Mouse (Mus musculus): ENCODE data around the gene Ripk3. TPM values are rescaled to one million over a fixed set of nuclear protein-coding genes. Genes with fewer than 3 reads are reported as not detected.
A peak's percentile ranks its signal among the peaks of the same experiment; 100 is the strongest.

The Ripk3 gene
- polyA plus RNA-seq, 1 experiment from 2014 or later: 3.2 TPM

DNA sequence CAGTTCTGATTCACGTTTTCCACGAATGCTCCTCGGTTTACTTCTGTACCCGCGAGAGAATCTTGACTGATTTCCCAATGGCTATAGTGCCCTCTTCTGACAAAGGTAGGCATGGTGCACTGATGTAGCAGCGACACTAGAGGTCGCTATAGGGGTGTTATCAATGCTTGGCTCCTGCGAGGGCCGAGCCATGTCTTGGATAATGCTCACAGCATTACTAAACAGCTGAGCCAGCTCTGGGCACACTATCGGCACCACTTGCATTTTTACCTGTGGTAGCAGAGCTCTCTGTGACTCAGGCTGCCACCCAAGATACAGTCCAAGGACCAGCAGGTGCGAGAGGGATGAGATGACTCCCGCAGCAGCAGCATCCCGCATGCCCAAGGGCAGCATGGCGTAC is 7.4 kb downstream of the Ripk3 start:
- H3K9me3 ChIP-seq (ENCODE audit: control insufficient read depth, low read length): no peaks in the 10 kb centered on the region
- no peak overlapping the region for H3K9ac ChIP-seq (replicated peaks; ENCODE audit: low read depth, low read length)
- peaks cover 44% of the 10 kb centered on the region for H3K27me3 ChIP-seq (replicated peaks; ENCODE audit: control insufficient read depth, insufficient read depth, low read length)
- peak; percentile 79 for ATAC-seq
- no peaks in the 10 kb centered on the region for H3K36me3 ChIP-seq (ENCODE audit: control insufficient read depth, insufficient read depth)
- H3K4me3 ChIP-seq (replicated peaks; ENCODE audit: low read length): no peak overlapping the region; the same call in 1 of the 2 replicates
- peaks cover 8% of the 10 kb centered on the region for H3K4me1 ChIP-seq (replicated peaks; ENCODE audit: control insufficient read depth, insufficient read depth, low read length)
- H3K4me2 ChIP-seq (ENCODE audit: low read length): peak overlapping the region; percentile 4; the same call in 1 of the 2 replicates
- no peak overlapping the region for H3K27ac ChIP-seq (ENCODE audit: low read length)
- 12% methylated on average over 14 of the region's 14 CpGs for WGBS

DNA sequence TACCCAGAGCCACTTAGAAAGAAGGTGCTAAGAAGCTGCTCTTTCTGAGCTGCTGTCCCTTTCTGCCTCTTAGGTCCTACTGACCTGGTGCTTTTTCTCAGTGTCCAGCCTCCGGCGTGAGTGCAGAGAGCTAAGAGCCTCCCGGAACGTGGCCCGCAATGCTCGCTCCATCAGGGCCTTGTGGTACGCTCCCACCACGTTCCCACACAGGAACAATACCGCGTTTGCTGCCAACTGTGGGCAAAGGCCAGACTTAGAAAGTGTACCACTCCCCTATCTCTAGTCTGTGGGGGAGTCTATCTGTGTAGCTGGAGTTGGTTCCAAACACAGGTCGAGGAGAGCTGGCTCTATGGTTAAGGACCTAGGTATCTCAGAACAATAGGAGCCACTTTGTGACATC is 7.9 kb downstream of the Ripk3 start:
- Histone ChIP-seq H3K27ac (ENCODE audit: low read length) (no peak overlapping the region), H3K4me3 (replicated peaks; ENCODE audit: low read length) (no peak overlapping the region), H3K9ac (replicated peaks; ENCODE audit: low read depth, low read length) (no peak overlapping the region), H3K9me3 (ENCODE audit: control insufficient read depth, low read length) (no peaks in the 10 kb centered on the region), H3K4me1 (replicated peaks; ENCODE audit: control insufficient read depth, insufficient read depth, low read length) (peaks cover 8% of the 10 kb centered on the region), H3K27me3 (replicated peaks; ENCODE audit: control insufficient read depth, insufficient read depth, low read length) (peaks cover 38% of the 10 kb centered on the region), H3K4me2 (ENCODE audit: low read length) (no peak overlapping the region), H3K36me3 (ENCODE audit: control insufficient read depth, insufficient read depth) (no peaks in the 10 kb centered on the region)
- ATAC-seq: 0 out of 2 replicates have a peak, but pooled peaks have one; percentile 17
- WGBS: 82% methylated on average over 11 of the region's 11 CpGs

DNA sequence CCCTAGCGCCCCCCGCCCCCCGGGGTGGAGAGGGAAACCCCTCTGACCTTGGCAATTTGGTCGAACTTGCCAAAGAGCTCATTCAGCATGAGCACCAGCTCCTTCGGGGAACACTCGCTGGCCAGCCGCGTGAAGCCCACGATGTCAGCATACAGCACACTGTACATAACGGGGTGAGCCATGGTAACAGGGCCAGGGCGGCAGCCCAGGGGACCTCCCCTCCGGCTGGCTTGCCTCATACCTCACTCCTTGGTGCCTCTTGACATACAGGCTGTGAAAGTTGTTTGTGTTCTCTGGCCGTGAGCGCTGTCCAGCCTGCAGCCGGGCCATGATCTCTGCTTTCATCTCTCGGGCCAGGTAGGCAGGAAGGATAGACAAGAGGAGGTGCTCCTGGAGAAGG is 9.0 kb downstream of the Ripk3 start:
- H3K4me2 ChIP-seq (ENCODE audit: low read length): no peak overlapping the region
- peaks cover 8% of the 10 kb centered on the region for H3K4me1 ChIP-seq (replicated peaks; ENCODE audit: control insufficient read depth, insufficient read depth, low read length)
- no peak overlapping the region for H3K27ac ChIP-seq (ENCODE audit: low read length)
- H3K36me3 ChIP-seq (ENCODE audit: control insufficient read depth, insufficient read depth): no peaks in the 10 kb centered on the region
- H3K4me3 ChIP-seq (replicated peaks; ENCODE audit: low read length): no peak overlapping the region
- ATAC-seq: no peak
- peaks cover 30% of the 10 kb centered on the region for H3K27me3 ChIP-seq (replicated peaks; ENCODE audit: control insufficient read depth, insufficient read depth, low read length)
- WGBS: 69% methylated on average over 16 of the region's 16 CpGs
- H3K9me3 ChIP-seq (ENCODE audit: control insufficient read depth, low read length): no peaks in the 10 kb centered on the region
- H3K9ac ChIP-seq (replicated peaks; ENCODE audit: low read depth, low read length): no peak overlapping the region

DNA sequence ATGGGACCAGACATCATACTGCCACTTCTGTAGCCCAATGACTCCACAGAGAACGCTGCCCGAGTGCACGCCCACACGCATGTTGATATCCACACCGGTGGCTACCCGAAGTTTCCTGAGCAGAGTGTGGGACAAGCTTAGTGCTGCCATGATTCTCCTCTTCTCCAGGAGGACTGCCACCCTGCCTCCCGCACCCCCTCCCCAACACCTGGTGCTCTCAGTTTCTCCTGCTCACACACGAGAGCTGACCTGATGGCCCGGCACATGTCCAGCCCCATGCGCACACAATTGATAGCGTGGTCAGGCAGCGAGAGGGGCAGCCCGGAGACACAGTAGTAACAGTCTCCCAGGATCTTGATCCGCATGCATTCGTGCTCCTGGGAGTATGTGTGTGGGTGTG is 10.0 kb downstream of the Ripk3 start:
- ATAC-seq: no peak
- Histone ChIP-seq H3K9me3 (ENCODE audit: control insufficient read depth, low read length) (no peaks in the 10 kb centered on the region), H3K9ac (replicated peaks; ENCODE audit: low read depth, low read length) (no peak overlapping the region), H3K4me2 (ENCODE audit: low read length) (no peak overlapping the region), H3K27me3 (replicated peaks; ENCODE audit: control insufficient read depth, insufficient read depth, low read length) (peaks cover 23% of the 10 kb centered on the region), H3K4me1 (replicated peaks; ENCODE audit: control insufficient read depth, insufficient read depth, low read length) (peaks cover 5% of the 10 kb centered on the region), H3K4me3 (replicated peaks; ENCODE audit: low read length) (no peak overlapping the region), H3K27ac (ENCODE audit: low read length) (no peak overlapping the region), H3K36me3 (ENCODE audit: control insufficient read depth, insufficient read depth) (no peaks in the 10 kb centered on the region)
- WGBS: 93% methylated on average over 15 of the region's 15 CpGs

DNA sequence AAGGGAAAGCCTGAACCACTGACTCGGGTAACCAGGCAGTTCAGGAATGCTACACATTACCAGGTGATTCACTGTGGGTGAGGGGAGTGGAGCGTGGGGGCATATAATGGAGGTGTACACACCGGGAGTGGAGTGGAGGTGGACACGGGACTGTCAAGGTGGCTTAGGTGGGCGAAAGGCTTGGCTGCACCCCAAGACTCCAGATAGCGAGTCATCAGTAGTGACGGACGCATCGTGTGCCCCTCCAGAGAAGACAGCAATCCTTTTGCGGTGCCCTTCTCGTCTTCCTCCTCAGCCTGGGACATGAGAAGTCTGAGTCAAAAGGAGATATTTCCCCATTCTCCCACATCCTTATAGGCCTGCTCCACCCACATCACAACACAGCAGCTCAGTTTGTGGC is 10.9 kb downstream of the Ripk3 start:
- H3K9ac ChIP-seq (replicated peaks; ENCODE audit: low read depth, low read length): no peak overlapping the region
- H3K4me3 ChIP-seq (replicated peaks; ENCODE audit: low read length): no peak overlapping the region
- no peak for ATAC-seq
- 91% methylated on average over 11 of the region's 11 CpGs for WGBS
- H3K9me3 ChIP-seq (ENCODE audit: control insufficient read depth, low read length): no peaks in the 10 kb centered on the region
- H3K36me3 ChIP-seq (ENCODE audit: control insufficient read depth, insufficient read depth): no peaks in the 10 kb centered on the region
- H3K27ac ChIP-seq (ENCODE audit: low read length): no peak overlapping the region
- H3K4me2 ChIP-seq (ENCODE audit: low read length): no peak overlapping the region
- no peaks in the 10 kb centered on the region for H3K4me1 ChIP-seq (replicated peaks; ENCODE audit: control insufficient read depth, insufficient read depth, low read length)
- H3K27me3 ChIP-seq (replicated peaks; ENCODE audit: control insufficient read depth, insufficient read depth, low read length): peaks cover 15% of the 10 kb centered on the region

DNA sequence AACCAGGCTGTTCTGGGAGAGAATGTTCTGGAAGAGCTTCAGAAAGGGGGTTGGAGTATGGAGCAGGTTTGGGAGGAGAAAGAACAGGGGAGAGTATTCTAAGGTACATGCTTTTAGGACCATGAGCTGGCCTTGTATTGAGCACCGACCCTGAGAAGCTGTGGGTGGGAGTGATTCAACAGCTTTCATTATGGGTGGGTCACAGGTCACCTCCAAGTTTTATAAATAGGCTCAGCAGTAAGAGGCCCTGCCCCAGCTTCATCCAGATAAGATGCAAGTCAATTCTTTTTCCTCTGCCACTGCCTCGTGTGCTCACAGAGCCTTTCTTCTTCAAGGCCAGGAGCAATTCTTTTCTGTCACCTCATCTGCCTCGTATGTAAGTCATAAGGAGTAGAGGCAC is 11.5 kb downstream of the Ripk3 start:
- H3K4me3 ChIP-seq (replicated peaks; ENCODE audit: low read length): no peak overlapping the region
- H3K4me1 ChIP-seq (replicated peaks; ENCODE audit: control insufficient read depth, insufficient read depth, low read length): no peaks in the 10 kb centered on the region
- no peaks in the 10 kb centered on the region for H3K36me3 ChIP-seq (ENCODE audit: control insufficient read depth, insufficient read depth)
- no peak overlapping the region for H3K9ac ChIP-seq (replicated peaks; ENCODE audit: low read depth, low read length)
- no peak overlapping the region for H3K4me2 ChIP-seq (ENCODE audit: low read length)
- no peak overlapping the region for H3K27ac ChIP-seq (ENCODE audit: low read length)
- WGBS: 73% methylated on average over 3 of the region's 3 CpGs
- H3K27me3 ChIP-seq (replicated peaks; ENCODE audit: control insufficient read depth, insufficient read depth, low read length): peaks cover 9% of the 10 kb centered on the region
- ATAC-seq: no peak
- no peaks in the 10 kb centered on the region for H3K9me3 ChIP-seq (ENCODE audit: control insufficient read depth, low read length)

DNA sequence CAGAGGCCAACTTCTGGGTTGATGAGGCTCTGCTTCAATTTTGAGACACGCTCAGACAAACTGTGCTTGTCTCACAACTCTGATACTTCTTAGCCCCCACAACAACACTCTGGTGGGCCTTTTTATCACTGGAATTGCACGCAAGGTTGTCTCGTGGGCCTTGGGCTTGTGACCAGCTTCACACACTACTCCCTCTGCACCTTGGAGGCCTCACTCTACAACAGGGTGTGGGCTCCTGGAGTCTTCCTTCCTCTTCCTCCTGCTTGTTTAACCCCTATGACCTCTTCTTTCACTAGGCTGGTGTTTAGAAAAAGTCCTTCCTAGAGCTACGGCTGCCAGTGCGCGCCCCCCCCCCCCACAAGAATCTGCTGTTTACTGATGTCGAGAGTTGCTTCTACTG is 12.0 kb downstream of the Ripk3 start:
- Histone ChIP-seq H3K4me1 (replicated peaks; ENCODE audit: control insufficient read depth, insufficient read depth, low read length) (no peaks in the 10 kb centered on the region), H3K9me3 (ENCODE audit: control insufficient read depth, low read length) (no peaks in the 10 kb centered on the region), H3K4me2 (ENCODE audit: low read length) (no peak overlapping the region), H3K27ac (ENCODE audit: low read length) (no peak overlapping the region), H3K36me3 (ENCODE audit: control insufficient read depth, insufficient read depth) (no peaks in the 10 kb centered on the region), H3K9ac (replicated peaks; ENCODE audit: low read depth, low read length) (no peak overlapping the region), H3K4me3 (replicated peaks; ENCODE audit: low read length) (no peak overlapping the region), H3K27me3 (replicated peaks; ENCODE audit: control insufficient read depth, insufficient read depth, low read length) (peaks cover 6% of the 10 kb centered on the region)
- 84% methylated on average over 7 of the region's 7 CpGs for WGBS
- ATAC-seq: no peak

DNA sequence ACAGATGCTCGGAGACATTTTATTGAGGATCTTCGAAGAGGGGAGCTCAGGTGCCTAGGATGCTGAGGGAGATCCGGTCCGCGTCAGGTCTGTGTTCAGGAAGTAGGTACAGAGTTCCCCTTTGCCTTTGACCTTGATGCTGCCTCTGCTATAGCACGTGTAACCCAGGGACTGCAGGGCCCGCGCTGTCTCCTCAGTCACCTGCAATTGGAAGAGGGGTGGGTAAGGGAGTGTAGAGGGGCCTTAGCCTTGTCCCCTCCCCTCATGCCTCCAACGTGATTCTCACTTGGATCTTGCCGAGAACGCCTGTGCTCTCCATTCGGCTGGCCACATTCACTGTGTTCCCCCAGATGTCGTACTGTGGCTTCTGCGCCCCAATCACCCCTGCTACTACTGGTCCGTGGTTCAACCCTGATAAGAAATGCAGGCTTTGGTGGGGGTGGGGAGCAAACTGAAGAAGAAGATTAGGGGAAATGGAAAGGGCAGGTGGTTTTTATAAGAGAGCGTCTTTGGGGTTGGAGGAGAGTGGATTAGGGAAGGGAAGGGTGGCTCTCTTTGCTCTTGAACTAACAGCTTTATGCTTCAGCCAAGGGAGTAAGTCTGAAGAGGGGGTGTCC is 19.5 kb downstream of the Ripk3 start:
- WGBS: 79% methylated on average over 16 of the region's 16 CpGs

DNA sequence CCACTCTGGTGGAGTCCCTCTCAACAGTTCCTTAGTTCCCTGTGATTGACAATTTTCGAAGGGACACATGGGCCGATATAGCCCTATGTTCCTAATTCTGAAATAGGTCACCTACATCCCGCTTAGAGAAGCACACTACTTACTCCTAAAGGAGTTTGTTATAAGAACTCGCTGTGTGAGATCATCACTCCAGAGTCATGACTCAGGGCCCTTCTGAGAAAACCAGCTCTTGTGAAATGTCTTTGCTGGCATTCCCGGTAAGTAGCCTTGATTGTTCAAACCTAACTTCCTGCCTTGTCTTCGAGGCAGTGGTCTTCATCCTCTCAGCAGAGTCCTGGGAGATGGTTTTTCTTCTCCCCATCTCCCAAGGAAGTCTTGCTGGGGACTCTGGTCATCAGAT is 20.1 kb downstream of the Ripk3 start:
- Histone ChIP-seq H3K9ac (replicated peaks; ENCODE audit: low read depth, low read length) (no peak overlapping the region), H3K4me1 (replicated peaks; ENCODE audit: control insufficient read depth, insufficient read depth, low read length) (peaks cover 6% of the 10 kb centered on the region; the same call in 1 of the 2 replicates), H3K36me3 (ENCODE audit: control insufficient read depth, insufficient read depth) (no peaks in the 10 kb centered on the region), H3K9me3 (ENCODE audit: control insufficient read depth, low read length) (no peaks in the 10 kb centered on the region), H3K27ac (ENCODE audit: low read length) (no peak overlapping the region), H3K4me3 (replicated peaks; ENCODE audit: low read length) (no peak overlapping the region), H3K4me2 (ENCODE audit: low read length) (no peak overlapping the region), H3K27me3 (replicated peaks; ENCODE audit: control insufficient read depth, insufficient read depth, low read length) (peaks cover 29% of the 10 kb centered on the region)
- no peak for ATAC-seq
- 87% methylated on average over 6 of the region's 6 CpGs for WGBS

More for the DNA sequence above, 19.5 kb downstream of the Ripk3 start:
- H3K27me3 ChIP-seq (replicated peaks; ENCODE audit: control insufficient read depth, insufficient read depth, low read length): peaks cover 27% of the 10 kb centered on the region
- no peaks in the 10 kb centered on the region for H3K36me3 ChIP-seq (ENCODE audit: control insufficient read depth, insufficient read depth)
- peaks cover 6% of the 10 kb centered on the region; the same call in 1 of the 2 replicates for H3K4me1 ChIP-seq (replicated peaks; ENCODE audit: control insufficient read depth, insufficient read depth, low read length)
- H3K4me2 ChIP-seq (ENCODE audit: low read length): no peak overlapping the region
- H3K4me3 ChIP-seq (replicated peaks; ENCODE audit: low read length): no peak overlapping the region
- no peak overlapping the region for H3K9ac ChIP-seq (replicated peaks; ENCODE audit: low read depth, low read length)
- ATAC-seq: no peak
- no peaks in the 10 kb centered on the region for H3K9me3 ChIP-seq (ENCODE audit: control insufficient read depth, low read length)
- H3K27ac ChIP-seq (ENCODE audit: low read length): no peak overlapping the region

Data from forebrain, embryonic 16.5 days (tissue).